Mouse (Mus musculus) embryonic facial prominence, embryonic 14.5 days (tissue): Measurements from ENCODE around the gene Fgf9. TPM values are rescaled to one million over a fixed set of nuclear protein-coding genes. Genes with fewer than 3 reads are reported as not detected.

ENCODE experiments used
- ATAC-seq: fragments of 200-750 bp; cut with Nextera tagmentation; 2 replicates; pipeline ENCODE4 v1.8.0; 2017; ENCODE audit warnings: low read depth, moderate number of reproducible peaks, moderate TSS enrichment
- DNase-seq: peaks from one replicate; pipeline ENCODE4 v3.0.0-alpha.2; 2015; ENCODE audit warnings: low spot score
- H3K27ac ChIP-seq: fragments of 300-500 bp; sonication (generic); replicated peaks from 2 replicates; pipeline ENCODE4 v1.5.1; 2014; ENCODE audit warnings: low read depth, mild to moderate bottlenecking, low read length, moderate library complexity
- H3K27me3 ChIP-seq: fragments of 300-500 bp; sonication (generic); replicated peaks from 2 replicates; pipeline ENCODE4 v1.6.1; 2014; ENCODE audit warnings: low read length; ENCODE audit not compliant: control insufficient read depth, insufficient read depth
- H3K36me3 ChIP-seq: fragments of 300-500 bp; sonication (generic); 2 replicates; pipeline ENCODE4 v1.6.1; 2014; ENCODE audit warnings: low read length, mixed read lengths; ENCODE audit not compliant: control insufficient read depth, insufficient read depth
- H3K4me1 ChIP-seq: fragments of 300-500 bp; sonication (generic); 2 replicates; pipeline ENCODE4 v1.6.1; 2014; ENCODE audit warnings: antibody characterized with exemption, low read length; ENCODE audit not compliant: control insufficient read depth, insufficient read depth
- H3K4me2 ChIP-seq: fragments of 300-500 bp; sonication (generic); 2 replicates; pipeline ENCODE4 v1.6.1; 2014; ENCODE audit warnings: low read depth, mild to moderate bottlenecking, low read length, moderate library complexity, mixed read lengths
- H3K4me3 ChIP-seq: fragments of 300-500 bp; sonication (generic); 2 replicates; pipeline ENCODE4 v1.5.1; 2014; ENCODE audit warnings: low read depth, mild to moderate bottlenecking, low read length
- H3K9ac ChIP-seq: fragments of 300-500 bp; sonication (generic); 2 replicates; pipeline ENCODE4 v1.6.1; 2014; ENCODE audit warnings: low read depth, mild to moderate bottlenecking, low read length, moderate library complexity, mixed read lengths
- H3K9me3 ChIP-seq: fragments of 300-500 bp; sonication (generic); 2 replicates; pipeline ENCODE4 v1.6.1; 2016; ENCODE audit warnings: low read length; ENCODE audit not compliant: control insufficient read depth
- WGBS: fragments of 180-500 bp; shearing (Covaris S2); extraction: QIAGEN DNeasy Blood & Tissue Kit; methylation state at CpG from one replicate; pipeline ENCODE4 v1.1.7; 2014; 5-methylcytosine and 5-hydroxymethylcytosine counted together
- polyA plus RNA-seq: library from polyadenylated mRNA; unstranded; fragments of >200 nt; fragmentation: Nextera tagmentation; extraction: Ambion mirVana; gene quantifications from 2 replicates; pipeline ENCODE4 v1.2.1, GENCODE M21; 2014

Fgf9 gene
- polyA plus RNA-seq, 1 experiment from 2014 or later: 7.8 TPM

- Histone ChIP-seq H3K4me3 (no peak overlapping the region), H3K4me1 (no peaks in the 10 kb centered on the region), H3K9me3 (no peaks in the 10 kb centered on the region), H3K27me3 (no peaks in the 10 kb centered on the region), H3K4me2 (no peak overlapping the region), H3K36me3 (no peaks in the 10 kb centered on the region), H3K27ac (no peak overlapping the region), H3K9ac (no peak overlapping the region)
- no peak for ATAC-seq
- DNase-seq: no peak
- 87% methylated on average over 1 of the region's 1 CpGs for WGBS
These were observed 69.2 kb downstream of the Fgf9 start for GRCm38 (mm10) chr14:58139506-58140055.

- Histone ChIP-seq H3K36me3 (no peaks in the 10 kb centered on the region), H3K4me2 (peak overlapping the region; percentile 30; the same call in 1 of the 2 replicates), H3K27ac (no peak overlapping the region), H3K27me3 (no peaks in the 10 kb centered on the region), H3K9me3 (no peaks in the 10 kb centered on the region), H3K4me1 (peaks cover 7% of the 10 kb centered on the region; the same call in 1 of the 2 replicates), H3K9ac (no peak overlapping the region), H3K4me3 (no peak overlapping the region)
- DNase-seq (peak; percentile 7), ATAC-seq (peak; percentile 34; the same call in 1 of the 2 replicates)
- WGBS: 69% methylated on average over 23 of the region's 23 CpGs
These were observed 79.5 kb downstream of the Fgf9 start for GRCm38 (mm10) chr14:58149637-58150470.

GRCm38 (mm10) chr14:58150471-58150855 is 80.1 kb downstream of the Fgf9 start:
- Histone ChIP-seq H3K9ac (no peak overlapping the region), H3K27me3 (no peaks in the 10 kb centered on the region), H3K36me3 (no peaks in the 10 kb centered on the region), H3K4me1 (peaks cover 7% of the 10 kb centered on the region; the same call in 1 of the 2 replicates), H3K9me3 (no peaks in the 10 kb centered on the region), H3K4me2 (peak overlapping the region; percentile 30; the same call in 1 of the 2 replicates), H3K27ac (no peak overlapping the region), H3K4me3 (no peak overlapping the region)
- no peak for ATAC-seq
- peak; percentile 5 for DNase-seq
- 77% methylated on average over 13 of the region's 13 CpGs for WGBS

DNA sequence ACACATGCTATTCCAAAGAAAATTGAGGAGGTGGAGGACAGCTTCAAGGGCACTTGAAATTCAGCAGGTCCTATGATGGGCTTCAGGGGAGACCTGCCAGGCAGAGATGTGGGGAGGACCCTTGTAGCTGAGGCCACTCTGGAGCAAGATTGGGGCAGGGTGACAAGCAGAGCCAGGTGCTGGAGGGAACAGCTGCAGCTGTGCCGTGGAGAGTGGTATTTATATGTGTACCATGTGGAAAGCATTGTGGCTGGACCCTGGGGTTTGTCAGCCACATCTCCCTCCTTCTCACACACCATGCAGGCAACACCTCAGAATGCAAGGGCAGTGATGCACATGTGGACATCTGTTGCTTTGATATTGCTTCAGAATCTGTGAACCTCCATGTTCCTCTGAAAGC is 81.8 kb downstream of the Fgf9 start:
- H3K4me3 ChIP-seq: no peak overlapping the region
- H3K27me3 ChIP-seq: no peaks in the 10 kb centered on the region
- no peak overlapping the region for H3K4me2 ChIP-seq
- H3K4me1 ChIP-seq: peaks cover 7% of the 10 kb centered on the region; the same call in 1 of the 2 replicates
- no peaks in the 10 kb centered on the region for H3K36me3 ChIP-seq
- no peak overlapping the region for H3K9ac ChIP-seq
- no peaks in the 10 kb centered on the region for H3K9me3 ChIP-seq
- H3K27ac ChIP-seq: no peak overlapping the region
- no CpG with 5 or more reads among the region's 1 CpGs for WGBS
- ATAC-seq: peak; percentile 71; the same call in 1 of the 2 replicates
- DNase-seq: peak; percentile 67

GRCm38 (mm10) chr14:58153470-58154416 is 83.4 kb downstream of the Fgf9 start:
- 29% methylated on average over 14 of the region's 15 CpGs for WGBS

DNA sequence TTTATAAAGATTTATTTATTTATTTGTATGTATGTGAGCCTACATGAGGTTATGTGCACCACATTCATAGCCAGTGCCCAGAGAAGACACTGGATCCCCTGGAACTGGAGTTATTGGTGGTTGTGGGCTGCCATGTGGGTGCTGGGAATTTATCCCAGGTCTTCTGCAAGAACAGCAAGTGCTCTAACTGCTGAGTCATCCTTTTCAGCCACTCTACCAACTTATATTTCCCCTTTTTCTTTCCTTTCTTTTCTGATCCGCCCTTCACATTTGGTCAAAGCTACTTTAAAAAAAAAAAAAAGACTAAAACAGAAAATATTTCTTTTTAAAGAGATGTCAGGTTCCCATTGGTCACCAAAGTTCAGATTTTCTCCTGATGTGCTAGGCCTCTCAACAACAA is 90.3 kb downstream of the Fgf9 start:
- Histone ChIP-seq H3K4me1 (no peaks in the 10 kb centered on the region), H3K27ac (no peak overlapping the region), H3K9ac (no peak overlapping the region), H3K9me3 (0 out of 2 replicates have a peak, but pooled peaks cover 2% of the 10 kb centered on the region), H3K4me2 (no peak overlapping the region), H3K4me3 (no peak overlapping the region), H3K36me3 (no peaks in the 10 kb centered on the region), H3K27me3 (no peaks in the 10 kb centered on the region)
- 75% methylated on average over 1 of the region's 1 CpGs for WGBS
- no peak for DNase-seq
- no peak for ATAC-seq

More at GRCm38 (mm10) chr14:58153470-58154416, 83.4 kb downstream of the Fgf9 start:
- Histone ChIP-seq H3K4me1 (peaks cover 7% of the 10 kb centered on the region; the same call in 1 of the 2 replicates), H3K27ac (no peak overlapping the region), H3K36me3 (no peaks in the 10 kb centered on the region), H3K4me2 (0 out of 2 replicates have a peak overlapping the region, but pooled peaks have one; percentile 7), H3K4me3 (no peak overlapping the region), H3K9ac (no peak overlapping the region), H3K27me3 (no peaks in the 10 kb centered on the region), H3K9me3 (no peaks in the 10 kb centered on the region)
- DNase-seq (peak; percentile 61), ATAC-seq (peak; percentile 50; the same call in 1 of the 2 replicates)

Other genes with a start within 250 kb of the Fgf9 start
- 15.3 and 17.2 TPM in 2 replicates for gene Ska3, start 244.4 kb upstream of the Fgf9 start, polyA plus RNA-seq
- gene Mrpl57, start 244.3 kb upstream of the Fgf9 start, polyA plus RNA-seq: 151 and 161 TPM in 2 replicates
- gene Zdhhc20, start 180.3 kb upstream of the Fgf9 start, polyA plus RNA-seq: 49.6 and 52.8 TPM in 2 replicates
- gene Micu2, start 71.3 kb upstream of the Fgf9 start, polyA plus RNA-seq: 63.1 and 67.7 TPM in 2 replicates